Mouse (Mus musculus) neutrophil, adult 5-6 weeks (primary cell): Measurements from ENCODE around the gene Gm9376. TPM values are rescaled to one million over a fixed set of nuclear protein-coding genes. Genes with fewer than 3 reads are reported as not detected.

Experiments
- ATAC-seq: fragments of 151-379, 151-347 bp; 2 replicates; pipeline ENCODE4 v1.8.0; 2017; ENCODE audit warnings: mild to moderate bottlenecking, moderate TSS enrichment; ENCODE audit not compliant: insufficient number of reproducible peaks, poor library complexity, low FRiP score, severe bottlenecking; ENCODE audit errors: extremely low read depth
- total RNA-seq: library from RNA; stranded (forward); fragments of 200-1000 nt; gene quantifications from 2 replicates; pipeline ENCODE4 v1.2.3, GENCODE M21; 2017

Gm9376 gene
- total RNA-seq, result not detected in 2 replicates

GRCm38 (mm10) chr14:118266660-118267059 lies at the start of gene Gm9376:
Gene Gm9376, plus strand, starts transcription at chr14:118266960.
- no peak for ATAC-seq

DNA sequence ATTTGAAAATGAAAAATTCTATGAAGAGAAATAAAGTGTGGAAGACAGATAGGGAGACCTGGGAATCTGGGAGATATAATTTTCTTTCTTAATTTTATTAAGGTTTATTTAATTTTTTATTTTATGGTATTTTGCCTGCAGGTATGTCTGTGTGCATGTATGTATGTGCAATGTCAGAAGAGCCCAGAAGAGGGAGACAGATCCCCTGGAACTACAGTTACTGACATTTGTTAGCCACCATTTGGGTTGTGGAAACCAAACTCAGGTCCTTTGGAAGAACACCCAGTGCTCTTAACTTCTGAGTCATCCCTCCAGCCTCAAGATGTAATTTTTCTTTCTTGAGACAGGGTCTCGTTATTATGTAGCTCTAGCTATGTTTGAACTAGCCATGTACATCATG lies 45.9 kb upstream of the Gm9376 start:
- no peak for ATAC-seq

- ATAC-seq, result no peak
Observed at GRCm38 (mm10) chr14:118225061-118225743, 41.6 kb upstream of the Gm9376 start.

GRCm38 (mm10) chr14:118225911-118226310 lies 40.8 kb upstream of the Gm9376 start:
- no peak for ATAC-seq

DNA sequence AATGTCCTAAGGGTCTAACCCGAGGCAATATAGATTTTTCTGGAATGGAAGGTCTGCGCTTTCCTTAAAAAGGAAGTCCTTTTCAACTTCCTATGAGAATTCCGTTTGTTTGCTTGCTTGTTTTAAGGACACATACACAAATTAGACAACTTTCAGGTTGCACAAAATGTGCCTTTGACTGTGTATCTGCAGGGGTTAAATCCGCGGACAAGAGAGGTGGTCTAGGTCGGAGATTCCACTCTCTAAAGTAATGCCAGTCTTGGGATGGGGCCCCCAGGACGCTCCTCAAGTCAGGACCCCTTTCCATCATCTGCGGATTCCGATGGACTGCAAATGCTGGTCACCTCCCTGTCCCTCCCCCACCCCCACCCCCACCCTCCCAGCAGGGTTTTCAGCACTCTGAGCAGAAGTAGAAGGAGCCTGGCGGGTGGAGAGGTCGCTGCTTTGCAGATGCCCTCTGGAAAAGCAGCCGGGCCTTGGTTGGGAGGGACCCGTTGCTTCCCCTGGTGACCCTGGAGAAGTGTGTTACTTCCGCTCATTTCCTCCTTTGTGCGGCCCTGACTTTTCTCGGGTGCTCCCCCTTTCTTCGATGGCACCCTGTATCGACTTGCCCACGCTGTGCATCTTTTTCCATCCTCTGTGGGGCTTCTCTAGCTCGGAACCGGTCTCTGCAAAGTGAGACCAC lies 40.1 kb upstream of the Gm9376 start:
- no peak for ATAC-seq

DNA sequence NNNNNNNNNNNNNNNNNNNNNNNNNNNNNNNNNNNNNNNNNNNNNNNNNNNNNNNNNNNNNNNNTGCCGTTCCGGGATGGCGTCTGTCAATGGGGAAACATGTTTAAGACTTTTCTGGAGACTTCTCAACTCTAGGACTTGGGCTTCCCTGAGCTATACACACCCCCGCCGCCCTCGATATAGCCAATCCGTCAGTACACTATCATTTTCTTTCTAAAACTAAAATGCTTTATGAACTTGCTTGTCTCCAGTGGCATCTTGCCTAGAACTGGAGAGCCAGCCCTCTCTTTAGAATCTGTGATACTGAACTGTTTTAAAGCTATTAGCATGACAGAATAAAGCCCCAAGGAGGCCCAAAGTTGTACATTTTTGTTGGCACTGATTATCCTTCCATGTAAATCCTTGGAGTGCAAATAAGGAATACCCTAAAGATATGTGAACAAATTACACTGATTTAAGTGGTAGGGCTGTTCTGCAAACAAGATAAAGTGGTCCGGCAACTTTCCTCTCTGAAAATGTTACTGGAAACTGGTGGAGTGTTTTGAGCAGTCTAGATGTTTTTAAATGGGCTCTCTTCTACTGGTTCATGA lies 34.3 kb upstream of the Gm9376 start:
- ATAC-seq, result no peak

DNA sequence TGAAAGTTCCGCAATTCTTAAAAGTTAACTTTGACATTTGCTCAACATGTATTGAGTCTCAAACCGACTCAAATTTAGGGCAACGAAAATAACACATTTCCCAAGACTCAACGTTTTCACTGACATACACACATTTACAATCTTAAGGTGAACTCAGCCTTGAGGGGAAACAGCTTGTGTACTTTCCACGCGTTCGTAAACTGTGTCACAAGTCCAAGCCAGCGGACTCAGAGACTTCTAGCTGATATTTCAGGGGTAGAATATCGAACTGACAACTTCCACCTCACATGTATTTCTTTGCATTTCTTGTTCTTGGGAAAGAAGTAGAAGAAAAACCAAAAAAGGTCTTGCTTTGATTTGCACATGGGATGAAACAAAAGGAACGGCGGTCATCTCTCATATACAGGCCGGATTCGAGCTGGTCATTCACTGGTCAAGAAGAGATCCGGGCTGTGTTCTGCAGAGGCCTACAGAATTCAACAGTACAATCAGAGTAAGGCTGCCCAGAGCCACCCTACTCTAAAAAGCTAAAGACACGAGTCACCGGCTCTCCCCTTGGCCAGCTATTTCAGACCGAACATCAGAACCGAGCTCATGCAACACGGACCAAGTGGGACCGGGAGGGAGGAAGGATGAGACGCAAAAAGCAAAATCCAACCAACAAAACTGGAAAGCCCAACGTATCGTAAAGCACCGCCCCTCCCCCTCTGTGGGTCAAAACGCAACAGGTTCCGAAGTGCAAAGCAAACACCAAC lies 32.8 kb upstream of the Gm9376 start:
- no peak for ATAC-seq

DNA sequence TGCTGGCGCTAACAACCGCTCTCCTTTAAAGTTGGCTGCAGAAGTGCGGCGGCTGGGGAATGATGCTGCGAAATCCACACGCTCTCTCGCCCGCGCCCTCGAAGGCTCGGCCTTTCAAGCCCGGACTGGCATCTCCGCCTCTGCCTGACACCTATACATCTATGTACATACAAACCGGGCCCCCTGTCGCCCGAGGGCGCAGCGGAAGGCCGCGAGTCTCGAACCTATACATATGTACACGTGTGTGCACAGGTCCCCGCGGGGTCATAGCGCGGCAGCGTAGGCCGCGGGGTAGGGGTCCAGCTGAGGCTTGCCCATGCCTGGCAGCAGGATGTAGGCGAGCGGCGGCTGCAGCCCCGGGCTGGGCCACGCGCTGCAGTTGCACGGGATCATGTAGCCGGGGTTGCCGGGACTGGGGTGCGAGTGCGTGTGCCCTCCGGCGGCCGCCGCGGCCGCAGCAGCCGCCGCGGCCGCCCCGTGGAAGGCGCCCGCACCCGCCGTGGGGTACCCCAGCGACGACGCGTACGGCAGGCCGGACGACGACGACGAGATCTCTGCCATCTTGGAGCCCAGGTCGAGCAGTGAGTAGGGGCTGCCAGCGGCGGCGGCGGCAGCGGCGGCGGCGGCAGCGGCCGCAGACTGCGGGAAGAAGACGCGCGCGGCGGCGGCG lies 32.1 kb upstream of the Gm9376 start:
- ATAC-seq, result no peak

DNA sequence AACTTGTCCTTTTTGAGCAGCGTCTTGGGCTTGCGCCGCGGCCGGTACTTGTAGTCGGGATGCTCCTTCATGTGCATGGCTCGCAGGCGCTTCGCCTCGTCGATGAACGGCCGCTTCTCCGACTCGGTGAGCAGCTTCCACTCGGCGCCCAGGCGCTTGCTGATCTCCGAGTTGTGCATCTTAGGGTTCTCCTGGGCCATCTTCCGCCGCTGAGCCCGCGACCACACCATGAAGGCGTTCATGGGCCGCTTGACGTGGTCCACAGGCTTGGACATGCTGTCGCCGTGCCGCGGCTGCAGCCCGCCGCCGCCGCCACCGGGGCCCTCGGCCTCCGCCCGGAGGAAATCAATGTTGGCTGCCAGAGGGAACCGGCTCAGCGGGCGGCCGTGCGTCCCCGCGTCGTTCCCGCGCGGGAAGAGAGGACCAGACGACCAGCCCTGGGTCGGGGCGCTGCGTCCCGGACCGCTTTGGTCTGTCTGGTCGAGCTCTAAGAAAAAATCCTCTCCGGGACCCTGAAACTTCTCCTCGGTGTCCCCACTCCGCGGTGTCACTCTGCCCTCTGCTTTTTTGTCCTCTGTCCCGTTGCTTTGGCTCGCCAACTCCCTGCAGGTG lies 31.3 kb upstream of the Gm9376 start:
- no peak for ATAC-seq

DNA sequence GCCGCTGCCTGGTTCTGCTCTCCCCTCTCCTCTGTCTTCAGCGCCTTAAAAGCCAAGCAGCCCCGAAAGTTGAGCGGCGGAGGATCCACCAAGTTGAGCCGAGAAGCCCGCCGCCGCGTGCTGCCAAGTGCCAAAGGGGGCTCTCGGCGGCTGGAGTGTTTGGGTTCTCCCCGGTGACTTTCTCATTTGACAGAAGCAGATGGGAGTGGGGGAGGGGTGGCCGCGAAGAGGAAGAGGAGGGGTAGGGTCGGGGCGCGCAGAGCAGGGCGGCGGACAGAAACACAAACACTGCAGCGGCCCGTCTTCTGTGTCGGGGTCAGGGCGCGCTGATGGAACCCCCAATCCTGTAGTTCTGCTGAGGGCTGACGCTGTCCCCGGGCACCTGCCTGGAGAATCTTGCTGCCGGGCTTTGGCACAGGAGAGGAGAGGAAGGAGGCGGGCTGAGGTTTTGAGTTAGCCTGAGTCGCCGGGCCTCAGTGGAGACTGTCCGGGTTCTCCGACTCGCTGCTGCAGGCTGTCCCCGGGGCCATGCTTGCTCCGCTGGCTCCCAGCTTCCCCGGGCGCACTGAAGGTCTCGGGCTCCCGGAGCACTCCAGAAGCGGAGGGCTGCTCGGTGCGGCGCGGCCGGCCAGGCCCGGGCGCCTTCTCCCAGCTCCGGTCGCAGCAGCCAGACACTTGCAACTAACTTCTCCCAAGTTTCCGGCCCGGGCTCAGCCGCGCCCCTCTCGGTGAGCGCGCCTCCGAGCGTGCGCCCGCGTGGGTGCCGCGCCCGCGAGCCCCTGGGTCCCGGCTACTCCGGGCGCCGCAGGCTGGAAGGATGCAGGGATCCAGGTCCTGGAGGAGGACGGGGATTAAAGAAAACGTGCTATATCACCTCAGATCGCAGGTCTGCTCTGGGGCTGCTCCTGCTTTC lies 30.5 kb upstream of the Gm9376 start:
- no peak for ATAC-seq

GRCm38 (mm10) chr14:118236886-118237289 lies 29.9 kb upstream of the Gm9376 start, which contains the start of gene Sox21:
Gene Sox21, minus strand, starts transcription at chr14:118237030.
- ATAC-seq, result 0 out of 2 replicates have a peak, but pooled peaks have one; percentile 9

GRCm38 (mm10) chr14:118237786-118238185 lies 29.0 kb upstream of the Gm9376 start:
- no peak for ATAC-seq

GRCm38 (mm10) chr14:118239351-118239750 lies 27.4 kb upstream of the Gm9376 start:
- no peak for ATAC-seq

GRCm38 (mm10) chr14:118241416-118241815 lies 25.3 kb upstream of the Gm9376 start:
- ATAC-seq, result no peak

- no peak for ATAC-seq
Observed at GRCm38 (mm10) chr14:118253381-118253780, 13.4 kb upstream of the Gm9376 start.

DNA sequence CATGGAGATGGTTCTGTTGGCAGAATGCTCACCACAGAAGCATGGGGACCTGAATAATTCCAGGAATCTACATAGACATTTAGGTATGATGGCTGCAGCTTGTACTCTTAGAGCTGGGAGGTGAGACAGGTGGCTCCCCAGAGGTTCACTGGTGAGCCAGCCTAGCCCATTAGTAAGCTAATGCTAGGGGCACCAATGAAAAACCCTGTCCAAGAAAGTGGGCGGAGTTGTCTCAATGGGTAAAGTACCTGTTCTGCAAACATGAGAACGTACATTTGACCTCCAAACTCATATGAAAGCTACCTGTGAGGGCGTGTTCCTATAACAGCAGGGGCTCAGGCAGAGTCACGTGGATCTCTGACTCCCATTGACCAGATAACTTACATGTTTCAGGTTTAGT lies 2.1 kb downstream of the Gm9376 start:
- no peak for ATAC-seq
